Mouse (Mus musculus): ENCODE measurements around the gene Fastkd2.

Fastkd2 gene

GRCm38 (mm10) chr1:63730240-63730771 is at the start of gene Fastkd2, which contains the start of gene Mdh1b:
TSS of gene Fastkd2 (plus strand) at chr1:63730614.
TSS of gene Mdh1b (minus strand) at chr1:63730318.
- ATAC-seq (ENCODE audit: insufficient number of reproducible peaks, low FRiP score, low TSS enrichment): peak; percentile 91

GRCm38 (mm10) chr1:63686827-63687226 is 43.6 kb upstream of the Fastkd2 start, which contains the start of gene Dytn:
TSS of gene Dytn (minus strand) at chr1:63686927.
- ATAC-seq (ENCODE audit: insufficient number of reproducible peaks, low FRiP score, low TSS enrichment): no peak

- no peak for ATAC-seq (ENCODE audit: insufficient number of reproducible peaks, low FRiP score, low TSS enrichment)
Measured at GRCm38 (mm10) chr1:63696861-63697260, 33.6 kb upstream of the Fastkd2 start.

- no peak for ATAC-seq (ENCODE audit: insufficient number of reproducible peaks, low FRiP score, low TSS enrichment)
Measured at GRCm38 (mm10) chr1:63705733-63706132, 24.7 kb upstream of the Fastkd2 start.

- ATAC-seq (ENCODE audit: insufficient number of reproducible peaks, low FRiP score, low TSS enrichment): no peak
Measured at GRCm38 (mm10) chr1:63708876-63709275, 21.5 kb upstream of the Fastkd2 start.

GRCm38 (mm10) chr1:63720161-63720560 is 10.3 kb upstream of the Fastkd2 start:
- ATAC-seq (ENCODE audit: insufficient number of reproducible peaks, low FRiP score, low TSS enrichment): no peak

- ATAC-seq (ENCODE audit: insufficient number of reproducible peaks, low FRiP score, low TSS enrichment): no peak
Measured at GRCm38 (mm10) chr1:63729796-63730195, 618 bp upstream of the Fastkd2 start.

- ATAC-seq (ENCODE audit: insufficient number of reproducible peaks, low FRiP score, low TSS enrichment): no peak
Measured at GRCm38 (mm10) chr1:63756005-63756404, 25.6 kb downstream of the Fastkd2 start.

- peak; percentile 74 for ATAC-seq (ENCODE audit: insufficient number of reproducible peaks, low FRiP score, low TSS enrichment)
Measured at GRCm38 (mm10) chr1:63763212-63763694, 32.8 kb downstream of the Fastkd2 start.

GRCm38 (mm10) chr1:63763881-63764386 is 33.5 kb downstream of the Fastkd2 start:
- no peak for ATAC-seq (ENCODE audit: insufficient number of reproducible peaks, low FRiP score, low TSS enrichment)

GRCm38 (mm10) chr1:63764395-63764794 is 34.0 kb downstream of the Fastkd2 start:
- no peak for ATAC-seq (ENCODE audit: insufficient number of reproducible peaks, low FRiP score, low TSS enrichment)

- ATAC-seq (ENCODE audit: insufficient number of reproducible peaks, low FRiP score, low TSS enrichment): no peak
Measured at GRCm38 (mm10) chr1:63768112-63768511, 37.7 kb downstream of the Fastkd2 start.

GRCm38 (mm10) chr1:63769167-63769566 is 38.8 kb downstream of the Fastkd2 start, which contains the start of gene 4933402D24Rik:
TSS of gene 4933402D24Rik (minus strand) at chr1:63769267.
- ATAC-seq (ENCODE audit: insufficient number of reproducible peaks, low FRiP score, low TSS enrichment): no peak

GRCm38 (mm10) chr1:63770309-63770708 is 39.9 kb downstream of the Fastkd2 start:
- ATAC-seq (ENCODE audit: insufficient number of reproducible peaks, low FRiP score, low TSS enrichment): no peak

GRCm38 (mm10) chr1:63776396-63776795 is 46.0 kb downstream of the Fastkd2 start:
- ATAC-seq (ENCODE audit: insufficient number of reproducible peaks, low FRiP score, low TSS enrichment): no peak

GRCm38 (mm10) chr1:63776902-63777630 is 46.7 kb downstream of the Fastkd2 start:
- no peak for ATAC-seq (ENCODE audit: insufficient number of reproducible peaks, low FRiP score, low TSS enrichment)

- no peak for ATAC-seq (ENCODE audit: insufficient number of reproducible peaks, low FRiP score, low TSS enrichment)
Measured at GRCm38 (mm10) chr1:63794326-63794725, 63.9 kb downstream of the Fastkd2 start.
